14 mouse cellular contexts compared by ENCODE assay signal in the genomic region with DNA sequence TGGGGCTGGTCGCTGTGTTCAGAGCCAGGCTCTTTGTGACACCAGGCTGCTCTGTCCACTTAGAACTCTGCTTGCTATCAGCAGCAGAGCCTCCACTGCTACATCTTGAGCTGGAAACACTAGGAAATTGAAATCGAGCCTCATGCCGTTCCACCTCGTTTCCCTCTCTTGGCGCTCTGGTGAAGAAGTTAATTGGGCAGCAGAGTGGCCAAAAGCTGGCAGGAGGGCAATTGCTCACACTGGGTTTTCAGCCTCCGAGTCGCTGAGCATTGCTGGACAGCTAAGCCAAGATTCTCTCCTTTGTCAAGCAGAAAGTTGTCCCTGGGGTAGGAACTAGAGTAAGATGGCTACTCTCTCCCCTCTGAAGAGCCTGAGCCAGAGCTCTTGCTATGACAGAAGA. TPM values are rescaled to one million over a fixed set of nuclear protein-coding genes. Genes with fewer than 3 reads are reported as not detected.
DNase-seq lines count a peak whose midpoint lies in the region; ATAC-seq and TF ChIP-seq lines count a peak whose summit lies in the region.
"Had no signal": no experiment of that assay in that cellular context is flagged by ENCODE, and none has a peak within 500 bp of the region (broad histone marks: within the 10 kb centered on the region; RNA-seq: fewer than 3 reads in every experiment).

No protein-coding gene starts in this region.

- 0 out of 2 replicates have a peak overlapping the region, but pooled peaks have one; percentile 5 for H3K27ac ChIP-seq in intestine, embryonic 14.5 days (ENCODE audit: low read depth)
- H3K27ac ChIP-seq in intestine, embryonic 15.5 days = no peak overlapping the region
- H3K27ac ChIP-seq in kidney, embryonic 16.5 days (ENCODE audit: low read length) = peak overlapping the region; percentile 38; the same call in 1 of the 2 replicates
- H3K27ac ChIP-seq in embryonic facial prominence, embryonic 10.5 days (replicated peaks) = no peak overlapping the region

- peaks cover 95% of the 10 kb centered on the region for H3K36me3 ChIP-seq in intestine, embryonic 14.5 days (ENCODE audit: control insufficient read depth, insufficient read depth, low read length)
- peaks cover 54% of the 10 kb centered on the region for H3K36me3 ChIP-seq in intestine, embryonic 15.5 days
- peaks cover 88% of the 10 kb centered on the region for H3K36me3 ChIP-seq in kidney, embryonic 16.5 days (ENCODE audit: insufficient read depth, low read length)
- peaks cover 100% of the 10 kb centered on the region for H3K36me3 ChIP-seq in embryonic facial prominence, embryonic 10.5 days (replicated peaks)

- H3K4me2 ChIP-seq in intestine, embryonic 14.5 days (ENCODE audit: low read length) = no peak overlapping the region
- no peak overlapping the region for H3K4me2 ChIP-seq in intestine, embryonic 15.5 days (replicated peaks)
- H3K4me2 ChIP-seq in kidney, embryonic 16.5 days (replicated peaks; ENCODE audit: low read depth, low read length) = no peak overlapping the region
- H3K4me2 ChIP-seq: heart, embryonic 12.5 days had no signal

- H3K9me3 ChIP-seq in intestine, embryonic 14.5 days (ENCODE audit: control insufficient read depth, low read length) = no peaks in the 10 kb centered on the region
- no peaks in the 10 kb centered on the region for H3K9me3 ChIP-seq in intestine, embryonic 15.5 days
- no peaks in the 10 kb centered on the region for H3K9me3 ChIP-seq in kidney, embryonic 16.5 days (ENCODE audit: low read length)
- no peaks in the 10 kb centered on the region for H3K9me3 ChIP-seq in embryonic facial prominence, embryonic 10.5 days
- H3K9me3 ChIP-seq: heart, embryonic 12.5 days had no signal

- in situ Hi-C loops in Patski (cut with MboI; ENCODE audit: low pct_unique_long_range_greater_than_20kb) = no loop called here

- H3K9ac ChIP-seq in intestine, embryonic 14.5 days (ENCODE audit: low read length) = no peak overlapping the region
- no peak overlapping the region for H3K9ac ChIP-seq in intestine, embryonic 15.5 days
- H3K9ac ChIP-seq in kidney, embryonic 16.5 days (replicated peaks; ENCODE audit: low read length) = no peak overlapping the region
- H3K9ac ChIP-seq: heart, embryonic 12.5 days; liver, postnatal 0 days had no signal

- H3K27me3 ChIP-seq in intestine, embryonic 14.5 days (replicated peaks; ENCODE audit: control insufficient read depth, insufficient read depth, low read length) = no peaks in the 10 kb centered on the region
- H3K27me3 ChIP-seq in intestine, embryonic 15.5 days (replicated peaks) = no peaks in the 10 kb centered on the region
- no peaks in the 10 kb centered on the region for H3K27me3 ChIP-seq in Patski
- no peaks in the 10 kb centered on the region for H3K27me3 ChIP-seq in kidney, embryonic 16.5 days (ENCODE audit: insufficient read depth, low read length)
- H3K27me3 ChIP-seq in embryonic facial prominence, embryonic 10.5 days (replicated peaks; ENCODE audit: low read depth, poor library complexity, severe bottlenecking) = no peaks in the 10 kb centered on the region
- H3K27me3 ChIP-seq: heart, embryonic 12.5 days had no signal

- WGBS in intestine, embryonic 14.5 days = 89% methylated on average over 7 of the region's 7 CpGs
- 83% methylated on average over 7 of the region's 7 CpGs for WGBS in intestine, embryonic 15.5 days
- WGBS in kidney, embryonic 16.5 days = 43% methylated on average over 7 of the region's 7 CpGs
- WGBS in embryonic facial prominence, embryonic 10.5 days = 81% methylated on average over 7 of the region's 7 CpGs

- POLR2A ChIA-PET in Patski (lab: Charles Lee) = no interaction called here

- ATAC-seq in intestine, embryonic 14.5 days (replicated peaks; ENCODE audit: low FRiP score, low TSS enrichment, low read depth) = no peak
- no peak for ATAC-seq in intestine, embryonic 15.5 days
- peak; percentile 76 for ATAC-seq in Patski
- no peak for ATAC-seq in kidney, embryonic 16.5 days (ENCODE audit: low FRiP score, low TSS enrichment)
- ATAC-seq: inflammation-experienced regulatory T-cells, adult 6 months; liver, postnatal 0 days had no signal

- TF ChIP-seq CTCF in Patski (IDR thresholded peaks at IDR 0.05) = no peak

- H3K4me1 ChIP-seq in intestine, embryonic 14.5 days (replicated peaks; ENCODE audit: control insufficient read depth, insufficient read depth, low read length) = no peaks in the 10 kb centered on the region
- H3K4me1 ChIP-seq in intestine, embryonic 15.5 days (replicated peaks) = no peaks in the 10 kb centered on the region
- H3K4me1 ChIP-seq in kidney, embryonic 16.5 days (ENCODE audit: insufficient read depth, low read length) = 0 out of 2 replicates have a peak, but pooled peaks cover 6% of the 10 kb centered on the region
- no peaks in the 10 kb centered on the region for H3K4me1 ChIP-seq in embryonic facial prominence, embryonic 10.5 days

- DNase-seq in intestine, embryonic 14.5 days (ENCODE audit: low spot score) = no peak
- DNase-seq in Patski (ENCODE audit: low read depth, low spot score) = peak; percentile 39
- DNase-seq in cerebellum, postnatal 36 days = peak; percentile 15 to 18
- DNase-seq in natural killer cell, adult 2 months (ENCODE audit: low spot score in 2 of 2) = no peak
- DNase-seq in embryo, embryonic 9.5 days (ENCODE audit: extremely low spot score) = no peak
- DNase-seq in embryonic facial prominence, embryonic 10.5 days (ENCODE audit: low spot score) = no peak
- DNase-seq: embryo, embryonic 11 days; liver, postnatal 0 days; retina, postnatal 1 day had no signal

- H3K4me3 ChIP-seq in intestine, embryonic 14.5 days (ENCODE audit: low read depth, low read length) = no peak overlapping the region
- H3K4me3 ChIP-seq in intestine, embryonic 15.5 days (replicated peaks) = no peak overlapping the region
- no peak overlapping the region for H3K4me3 ChIP-seq in kidney, embryonic 16.5 days (ENCODE audit: low read length)
- no peak overlapping the region for H3K4me3 ChIP-seq in embryonic facial prominence, embryonic 10.5 days
- H3K4me3 ChIP-seq: heart, embryonic 12.5 days had no signal

- CTCF ChIA-PET in Patski (lab: Charles Lee) = interaction anchor here (0.7 to 1.0 kb wide), 2 partner anchors 19 to 27 kb away, joined by 3 to 4 read pairs; no protein-coding TSS in a partner anchor

RNA-seq across cellular contexts. Expression of gene Ghrh, which starts 33.0 kb away (rescaled TPM):
- polyA plus RNA-seq in intestine, embryonic 14.5 days (2014; fragmentation: Nextera tagmentation; extraction: Ambion mirVana) = 0.68 TPM in 1 of 2 replicates, not detected in the other
- 0.64 and 1.00 TPM in 2 replicates for polyA plus RNA-seq in intestine, embryonic 15.5 days (2015; fragmentation: Nextera tagmentation; extraction: Ambion mirVana)
- not detected for polyA plus RNA-seq in Patski (2021)
- not detected in 2 replicates for polyA plus RNA-seq in kidney, embryonic 16.5 days (2015; fragmentation: Nextera tagmentation; extraction: Ambion mirVana)
- 0.34 and 1.3 TPM in 2 replicates for polyA plus RNA-seq in embryonic facial prominence, embryonic 10.5 days (2016; fragmentation: Nextera tagmentation; extraction: Ambion mirVana)
- polyA plus RNA-seq: heart, embryonic 12.5 days; inflammation-experienced regulatory T-cells, adult 6 months; liver, postnatal 0 days; stomach, embryonic 14.5 days had no signal

RNA-seq across cellular contexts. Expression of gene Mroh8, which starts 35.0 kb away (rescaled TPM):
- 0.32 and 0.62 TPM in 2 replicates for polyA plus RNA-seq in intestine, embryonic 14.5 days (2014; fragmentation: Nextera tagmentation; extraction: Ambion mirVana)
- polyA plus RNA-seq in intestine, embryonic 15.5 days (2015; fragmentation: Nextera tagmentation; extraction: Ambion mirVana) = 0.55 and 0.62 TPM in 2 replicates
- 0.40 TPM for polyA plus RNA-seq in Patski (2021)
- 0.36 and 0.58 TPM in 2 replicates for polyA plus RNA-seq in kidney, embryonic 16.5 days (2015; fragmentation: Nextera tagmentation; extraction: Ambion mirVana)
- 0.73 and 1.0 TPM in 2 replicates for polyA plus RNA-seq in embryonic facial prominence, embryonic 10.5 days (2016; fragmentation: Nextera tagmentation; extraction: Ambion mirVana)

RNA-seq across cellular contexts. Expression of gene Rpn2, which starts 35.5 kb away (rescaled TPM):
- 338 and 339 TPM in 2 replicates for polyA plus RNA-seq in intestine, embryonic 14.5 days (2014; fragmentation: Nextera tagmentation; extraction: Ambion mirVana)
- 331 and 342 TPM in 2 replicates for polyA plus RNA-seq in intestine, embryonic 15.5 days (2015; fragmentation: Nextera tagmentation; extraction: Ambion mirVana)
- polyA plus RNA-seq in Patski (2021) = 391 TPM
- 324 and 341 TPM in 2 replicates for polyA plus RNA-seq in kidney, embryonic 16.5 days (2015; fragmentation: Nextera tagmentation; extraction: Ambion mirVana)
- polyA plus RNA-seq in embryonic facial prominence, embryonic 10.5 days (2016; fragmentation: Nextera tagmentation; extraction: Ambion mirVana) = 266 and 277 TPM in 2 replicates

RNA-seq across cellular contexts. Expression of gene Manbal, which starts 53.1 kb away (rescaled TPM):
- 43.3 and 48.9 TPM in 2 replicates for polyA plus RNA-seq in intestine, embryonic 14.5 days (2014; fragmentation: Nextera tagmentation; extraction: Ambion mirVana)
- polyA plus RNA-seq in intestine, embryonic 15.5 days (2015; fragmentation: Nextera tagmentation; extraction: Ambion mirVana) = 68.4 and 73.7 TPM in 2 replicates
- polyA plus RNA-seq in Patski (2021) = 63.9 TPM
- 82.5 and 83.7 TPM in 2 replicates for polyA plus RNA-seq in kidney, embryonic 16.5 days (2015; fragmentation: Nextera tagmentation; extraction: Ambion mirVana)
- polyA plus RNA-seq in embryonic facial prominence, embryonic 10.5 days (2016; fragmentation: Nextera tagmentation; extraction: Ambion mirVana) = 61.1 and 66.5 TPM in 2 replicates

Comparison
In these comparisons a context has a peak if more than half of its experiments do, and no peak if none do; other contexts are left out.
1. H3K27ac ChIP-seq: peak in intestine, embryonic 14.5 days (single experiment) and kidney, embryonic 16.5 days (single experiment); none in intestine, embryonic 15.5 days (single experiment) and embryonic facial prominence, embryonic 10.5 days (single experiment).
2. DNase-seq: peak in Patski (single experiment) and cerebellum, postnatal 36 days (2 of 2); none in intestine, embryonic 14.5 days (single experiment), natural killer cell, adult 2 months (0 of 2), embryo, embryonic 9.5 days (single experiment) and embryonic facial prominence, embryonic 10.5 days (single experiment).